Mouse (Mus musculus): ENCODE measurements at regions not wholly inside any gene's neighbourhood (a gene's known extent, or its start where the extent isn't known, plus 50 kb on each side); places are given as distances from the start of the nearest gene placed in this dataset.

- TF ChIP-seq ZNF384 (IDR thresholded peaks at IDR 0.05; ENCODE audit: low read depth, low read length) = no peak
- no peak for TF ChIP-seq ZC3H11A (IDR thresholded peaks at IDR 0.05; ENCODE audit: borderline replicate concordance, low read depth, low read length)
- no peak for TF ChIP-seq MAFK (IDR thresholded peaks at IDR 0.05; ENCODE audit: insufficient read depth, low read depth, low read length)
- TF ChIP-seq CHD2 (IDR thresholded peaks at IDR 0.05; ENCODE audit: low read depth, low read length) = no peak
These were observed 240.7 kb downstream of the Rplp1 start for GRCm38 (mm10) chr9:61673575-61674203.
